ENCODE assay signal across 15 mouse cellular contexts in genomic region chr4:35694360-35695136, GRCm38 (mm10).
DNase-seq lines count a peak whose midpoint lies in the region; ATAC-seq and TF ChIP-seq lines count a peak whose summit lies in the region.
"Had no signal": no experiment of that assay in that cellular context is flagged by ENCODE, and none has a peak within 500 bp of the region (broad histone marks: within the 10 kb centered on the region; RNA-seq: fewer than 3 reads in every experiment).

No protein-coding gene starts in this region.

- no peaks in the 10 kb centered on the region; the same call in 1 of the 2 replicates for H3K4me1 ChIP-seq in forebrain, embryonic 14.5 days (ENCODE audit: control insufficient read depth, insufficient read depth, low read length)
- H3K4me1 ChIP-seq in forebrain, postnatal 0 days (ENCODE audit: insufficient read depth), result no peaks in the 10 kb centered on the region
- H3K4me1 ChIP-seq in forebrain, embryonic 16.5 days (replicated peaks; ENCODE audit: control insufficient read depth, insufficient read depth, low read length), result no peaks in the 10 kb centered on the region
- no peaks in the 10 kb centered on the region for H3K4me1 ChIP-seq in forebrain, embryonic 11.5 days (replicated peaks; ENCODE audit: control insufficient read depth, insufficient read depth, low read length)
- H3K4me1 ChIP-seq: embryonic facial prominence, embryonic 10.5 days; embryonic facial prominence, embryonic 12.5 days had no signal

- no peaks in the 10 kb centered on the region for H3K36me3 ChIP-seq in forebrain, embryonic 14.5 days (ENCODE audit: control insufficient read depth, insufficient read depth, low read length)
- no peaks in the 10 kb centered on the region for H3K36me3 ChIP-seq in forebrain, postnatal 0 days (ENCODE audit: insufficient read depth)
- H3K36me3 ChIP-seq in forebrain, embryonic 16.5 days (ENCODE audit: control insufficient read depth, insufficient read depth), result no peaks in the 10 kb centered on the region
- H3K36me3 ChIP-seq in forebrain, embryonic 11.5 days (ENCODE audit: control insufficient read depth, insufficient read depth, low read length), result no peaks in the 10 kb centered on the region
- H3K36me3 ChIP-seq: embryonic facial prominence, embryonic 10.5 days; embryonic facial prominence, embryonic 12.5 days had no signal

- WGBS in forebrain, embryonic 14.5 days, result 88% methylated on average over 4 of the region's 4 CpGs
- WGBS in forebrain, postnatal 0 days, result 78% methylated on average over 4 of the region's 4 CpGs
- 76% methylated on average over 4 of the region's 4 CpGs for WGBS in forebrain, embryonic 16.5 days
- WGBS in forebrain, embryonic 11.5 days, result 92% methylated on average over 4 of the region's 4 CpGs

- no peaks in the 10 kb centered on the region for H3K27me3 ChIP-seq in forebrain, embryonic 14.5 days (replicated peaks; ENCODE audit: control insufficient read depth, insufficient read depth, low read length)
- no peaks in the 10 kb centered on the region for H3K27me3 ChIP-seq in forebrain, postnatal 0 days (ENCODE audit: insufficient read depth, low read length)
- H3K27me3 ChIP-seq in forebrain, embryonic 16.5 days (replicated peaks; ENCODE audit: control insufficient read depth, insufficient read depth, low read length), result no peaks in the 10 kb centered on the region
- H3K27me3 ChIP-seq in forebrain, embryonic 11.5 days (ENCODE audit: control insufficient read depth, insufficient read depth, low read length), result no peaks in the 10 kb centered on the region
- H3K27me3 ChIP-seq: embryonic facial prominence, embryonic 12.5 days had no signal

- H3K4me3 ChIP-seq in forebrain, embryonic 14.5 days (ENCODE audit: low read depth, low read length), result no peak overlapping the region
- no peak overlapping the region for H3K4me3 ChIP-seq in forebrain, postnatal 0 days (ENCODE audit: low read depth, low read length)
- no peak overlapping the region for H3K4me3 ChIP-seq in forebrain, embryonic 16.5 days (replicated peaks; ENCODE audit: low read length)
- no peak overlapping the region for H3K4me3 ChIP-seq in forebrain, embryonic 11.5 days (ENCODE audit: low read depth, low read length)
- H3K4me3 ChIP-seq: embryonic facial prominence, embryonic 10.5 days; embryonic facial prominence, embryonic 12.5 days had no signal

- DNase-seq in forebrain, embryonic 14.5 days (ENCODE audit: low spot score), result peak; percentile 35
- DNase-seq in forebrain, postnatal 0 days, result no peak
- no peak for DNase-seq in forebrain, embryonic 11.5 days (ENCODE audit: low spot score)
- DNase-seq in ovary, postnatal 10 days (ENCODE audit: low spot score), result no peak
- DNase-seq: adrenal gland, adult 2 months; adrenal gland, postnatal 10 days; adrenal gland, postnatal 25 days; cerebellum, adult 11-12 months; cerebellum, adult 2 months; cerebellum, adult 9-10 months; cerebellum, postnatal 10 days; cerebellum, postnatal 25 days had no signal

- no peaks in the 10 kb centered on the region for H3K9me3 ChIP-seq in forebrain, embryonic 14.5 days (replicated peaks; ENCODE audit: control insufficient read depth, low read length)
- no peaks in the 10 kb centered on the region for H3K9me3 ChIP-seq in forebrain, postnatal 0 days (ENCODE audit: low read length)
- no peaks in the 10 kb centered on the region for H3K9me3 ChIP-seq in forebrain, embryonic 16.5 days (ENCODE audit: control insufficient read depth, low read length)
- H3K9me3 ChIP-seq in forebrain, embryonic 11.5 days (ENCODE audit: control insufficient read depth, low read length), result no peaks in the 10 kb centered on the region
- H3K9me3 ChIP-seq: embryonic facial prominence, embryonic 10.5 days; embryonic facial prominence, embryonic 12.5 days had no signal

- no peak for TF ChIP-seq CTCF in forebrain, postnatal 0 days (IDR thresholded peaks at IDR 0.05; ENCODE audit: low read depth)

- H3K9ac ChIP-seq in forebrain, embryonic 14.5 days (ENCODE audit: low read length), result no peak overlapping the region
- H3K9ac ChIP-seq in forebrain, postnatal 0 days, result no peak overlapping the region
- no peak overlapping the region for H3K9ac ChIP-seq in forebrain, embryonic 16.5 days (replicated peaks; ENCODE audit: low read depth, low read length)
- H3K9ac ChIP-seq in forebrain, embryonic 11.5 days (ENCODE audit: low read length), result no peak overlapping the region
- H3K9ac ChIP-seq: embryonic facial prominence, embryonic 12.5 days had no signal

- ATAC-seq in forebrain, embryonic 14.5 days, result peak; percentile 63; the same call in 1 of the 2 replicates
- ATAC-seq in forebrain, postnatal 0 days, result no peak
- ATAC-seq in forebrain, embryonic 16.5 days, result peak; percentile 51
- ATAC-seq in forebrain, embryonic 11.5 days (replicated peaks; ENCODE audit: low FRiP score), result no peak

- no peak overlapping the region for H3K27ac ChIP-seq in forebrain, embryonic 14.5 days (ENCODE audit: low read depth, low read length)
- no peak overlapping the region for H3K27ac ChIP-seq in forebrain, postnatal 0 days (ENCODE audit: low read depth, low read length)
- no peak overlapping the region for H3K27ac ChIP-seq in forebrain, embryonic 16.5 days (ENCODE audit: low read length)
- no peak overlapping the region for H3K27ac ChIP-seq in forebrain, embryonic 11.5 days (ENCODE audit: low read depth, low read length)
- H3K27ac ChIP-seq: embryonic facial prominence, embryonic 10.5 days; embryonic facial prominence, embryonic 12.5 days had no signal

- H3K4me2 ChIP-seq in forebrain, embryonic 14.5 days (ENCODE audit: low read length), result no peak overlapping the region
- H3K4me2 ChIP-seq in forebrain, postnatal 0 days (ENCODE audit: low read depth), result no peak overlapping the region
- H3K4me2 ChIP-seq in forebrain, embryonic 16.5 days (ENCODE audit: low read length), result no peak overlapping the region
- no peak overlapping the region for H3K4me2 ChIP-seq in forebrain, embryonic 11.5 days (ENCODE audit: low read depth, low read length, severe bottlenecking)
- H3K4me2 ChIP-seq: embryonic facial prominence, embryonic 12.5 days had no signal

Comparison
In these comparisons a context has a peak if more than half of its experiments do, and no peak if none do; other contexts are left out.
1. ATAC-seq: peak in forebrain, embryonic 14.5 days (single experiment) and forebrain, embryonic 16.5 days (single experiment); none in forebrain, postnatal 0 days (single experiment) and forebrain, embryonic 11.5 days (single experiment).